Mouse (Mus musculus): ENCODE results near the gene Caly. TPM values are rescaled to one million over a fixed set of nuclear protein-coding genes. Genes with fewer than 3 reads are reported as not detected.

Caly gene
- polyA plus RNA-seq, 1 experiment from 2014 or later = 95.9 TPM

DNA sequence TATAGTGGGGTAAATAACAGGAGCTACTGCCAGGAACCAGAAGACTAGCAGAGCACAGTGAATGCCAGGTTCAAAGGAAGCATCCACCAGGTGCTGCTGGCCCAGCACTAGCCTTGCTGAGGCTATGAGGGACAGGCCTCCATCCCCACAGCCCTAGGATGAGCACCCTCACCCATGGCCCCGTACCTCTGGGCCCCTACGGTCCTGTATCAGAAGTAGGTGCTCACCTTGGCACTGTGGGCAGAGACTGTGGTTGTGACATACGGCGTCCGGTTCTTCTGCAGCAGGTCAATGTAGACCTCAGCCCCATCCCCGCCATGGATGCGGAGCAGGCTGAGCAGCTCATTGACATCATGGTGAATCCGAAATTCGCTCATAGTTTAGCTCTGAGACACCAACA, 49.0 kb downstream of the Caly start:
- 97% methylated on average over 9 of the region's 9 CpGs for WGBS
- H3K4me2 ChIP-seq = no peak overlapping the region
- H3K4me3 ChIP-seq = no peak overlapping the region
- no peak overlapping the region for H3K9ac ChIP-seq
- no peak overlapping the region for H3K27ac ChIP-seq (replicated peaks)
- H3K36me3 ChIP-seq = peaks cover 51% of the 10 kb centered on the region
- no peaks in the 10 kb centered on the region for H3K9me3 ChIP-seq
- H3K4me1 ChIP-seq (replicated peaks) = peaks cover 32% of the 10 kb centered on the region
- H3K27me3 ChIP-seq = no peaks in the 10 kb centered on the region
- ATAC-seq (ENCODE audit: low read depth) = no peak

DNA sequence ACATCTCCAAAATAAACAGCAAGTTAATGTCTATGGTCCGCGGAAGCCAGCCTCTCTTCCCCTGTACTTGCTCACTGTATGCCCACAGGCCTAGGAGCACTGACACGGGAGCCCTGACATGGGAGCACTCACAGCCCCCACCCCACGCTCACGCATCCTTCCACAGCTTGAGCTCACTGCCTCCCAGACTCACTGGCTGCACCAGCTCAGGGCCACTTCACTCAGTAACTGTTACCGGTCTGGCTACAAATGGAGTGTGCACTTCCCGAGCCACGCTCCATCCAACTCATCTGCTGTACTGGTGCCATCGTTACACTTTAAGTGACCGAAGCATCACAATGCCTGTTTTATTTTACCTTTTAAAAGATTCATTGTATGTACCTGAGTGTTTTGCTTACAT, 50.0 kb downstream of the Caly start:
- no peaks in the 10 kb centered on the region for H3K27me3 ChIP-seq

DNA sequence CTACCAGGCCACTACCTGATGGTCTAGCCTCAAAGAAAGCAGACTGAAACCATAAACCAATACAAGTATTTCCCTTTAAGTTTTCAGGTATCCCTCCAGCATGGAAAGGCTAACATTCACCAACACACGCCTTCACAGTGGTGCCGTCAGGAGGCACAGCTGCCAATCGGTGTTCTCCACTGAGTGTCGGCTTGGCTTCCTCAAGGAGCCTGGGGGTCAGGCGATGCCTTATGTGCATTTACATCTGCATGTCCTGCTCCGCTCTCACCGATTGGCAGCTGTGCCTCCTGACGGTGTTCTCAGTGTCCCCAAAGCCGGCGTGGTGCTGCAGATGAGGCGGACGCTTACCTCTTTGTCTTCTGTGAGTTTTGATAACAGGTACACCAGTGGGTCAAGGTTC, 50.6 kb downstream of the Caly start:
- no peak overlapping the region for H3K4me3 ChIP-seq
- no peak overlapping the region for H3K4me2 ChIP-seq
- H3K27me3 ChIP-seq = no peaks in the 10 kb centered on the region
- peaks cover 59% of the 10 kb centered on the region for H3K36me3 ChIP-seq
- 91% methylated on average over 12 of the region's 12 CpGs for WGBS
- H3K9ac ChIP-seq = no peak overlapping the region
- no peak for ATAC-seq (ENCODE audit: low read depth)
- H3K4me1 ChIP-seq (replicated peaks) = peaks cover 19% of the 10 kb centered on the region
- H3K9me3 ChIP-seq = no peaks in the 10 kb centered on the region
- no peak overlapping the region for H3K27ac ChIP-seq (replicated peaks)

More for the DNA sequence above, 50.0 kb downstream of the Caly start:
- H3K36me3 ChIP-seq = peaks cover 59% of the 10 kb centered on the region
- no peaks in the 10 kb centered on the region for H3K9me3 ChIP-seq
- H3K4me2 ChIP-seq = no peak overlapping the region
- no peak overlapping the region for H3K4me3 ChIP-seq
- 96% methylated on average over 10 of the region's 10 CpGs for WGBS
- ATAC-seq (ENCODE audit: low read depth) = no peak
- H3K4me1 ChIP-seq (replicated peaks) = peaks cover 25% of the 10 kb centered on the region
- H3K27ac ChIP-seq (replicated peaks) = no peak overlapping the region
- no peak overlapping the region for H3K9ac ChIP-seq

Other genes starting within 250 kb of the Caly start
- 23.9 and 29.2 TPM in 2 replicates for gene Adgra1, start 248.4 kb downstream of the Caly start, polyA plus RNA-seq (2015; fragmentation: Nextera tagmentation; extraction: Ambion mirVana)
- 5.8 and 6.0 TPM in 2 replicates for gene Kndc1, start 187.9 kb downstream of the Caly start, polyA plus RNA-seq (2015; fragmentation: Nextera tagmentation; extraction: Ambion mirVana)
- gene Utf1, start 138.8 kb downstream of the Caly start, polyA plus RNA-seq (2015; fragmentation: Nextera tagmentation; extraction: Ambion mirVana) = not detected in 2 replicates
- 0.68 and 0.71 TPM in 2 replicates for gene 6430531B16Rik, start 103.8 kb downstream of the Caly start, polyA plus RNA-seq (2015; fragmentation: Nextera tagmentation; extraction: Ambion mirVana)
- 3.3 and 3.4 TPM in 2 replicates for gene Adam8, start 90.0 kb downstream of the Caly start, polyA plus RNA-seq (2015; fragmentation: Nextera tagmentation; extraction: Ambion mirVana)
- 50.7 and 55.5 TPM in 2 replicates for gene Zfp511, start 46.2 kb downstream of the Caly start, polyA plus RNA-seq (2015; fragmentation: Nextera tagmentation; extraction: Ambion mirVana)
- 51.4 and 51.7 TPM in 2 replicates for gene Tubgcp2, start 45.9 kb downstream of the Caly start, polyA plus RNA-seq (2015; fragmentation: Nextera tagmentation; extraction: Ambion mirVana)
- 18.1 and 23.3 TPM in 2 replicates for gene Msx3, start 33.5 kb downstream of the Caly start, polyA plus RNA-seq (2015; fragmentation: Nextera tagmentation; extraction: Ambion mirVana)
- gene Prap1, start 10.8 kb upstream of the Caly start, polyA plus RNA-seq (2015; fragmentation: Nextera tagmentation; extraction: Ambion mirVana) = not detected in 2 replicates
- gene Fuom, start 19.9 kb upstream of the Caly start, polyA plus RNA-seq (2015; fragmentation: Nextera tagmentation; extraction: Ambion mirVana) = 24.8 and 33.0 TPM in 2 replicates
- gene Paox, start 33.3 kb upstream of the Caly start, polyA plus RNA-seq (2015; fragmentation: Nextera tagmentation; extraction: Ambion mirVana) = 9.7 and 11.4 TPM in 2 replicates
- 125 and 132 TPM in 2 replicates for gene Echs1, start 33.9 kb upstream of the Caly start, polyA plus RNA-seq (2015; fragmentation: Nextera tagmentation; extraction: Ambion mirVana)
- 28.2 and 31.7 TPM in 2 replicates for gene Mtg1, start 55.0 kb upstream of the Caly start, polyA plus RNA-seq (2015; fragmentation: Nextera tagmentation; extraction: Ambion mirVana)
- gene Sprn, start 72.3 kb upstream of the Caly start, polyA plus RNA-seq (2015; fragmentation: Nextera tagmentation; extraction: Ambion mirVana) = 9.4 and 13.1 TPM in 2 replicates
- not detected in 2 replicates for gene Olfr522, start 82.2 kb upstream of the Caly start, polyA plus RNA-seq (2015; fragmentation: Nextera tagmentation; extraction: Ambion mirVana)
- gene Olfr523, start 90.7 kb upstream of the Caly start, polyA plus RNA-seq (2015; fragmentation: Nextera tagmentation; extraction: Ambion mirVana) = not detected in 2 replicates
- not detected in 2 replicates for gene Olfr524, start 123.4 kb upstream of the Caly start, polyA plus RNA-seq (2015; fragmentation: Nextera tagmentation; extraction: Ambion mirVana)
- not detected in 2 replicates for gene Cd163l1, start 135.7 kb upstream of the Caly start, polyA plus RNA-seq (2015; fragmentation: Nextera tagmentation; extraction: Ambion mirVana)
- not detected in 2 replicates for gene 5830411N06Rik, start 164.7 kb upstream of the Caly start, polyA plus RNA-seq (2015; fragmentation: Nextera tagmentation; extraction: Ambion mirVana)
- not detected in 2 replicates for gene Olfr525, start 238.3 kb upstream of the Caly start, polyA plus RNA-seq (2015; fragmentation: Nextera tagmentation; extraction: Ambion mirVana)